Mouse (Mus musculus): ENCODE data around the gene Grm3. TPM values are rescaled to one million over a fixed set of nuclear protein-coding genes. Genes with fewer than 3 reads are reported as not detected.

Gene Grm3
- polyA plus RNA-seq, 1 experiment from 2014 or later = 34.5 TPM

- Histone ChIP-seq H3K4me2 (ENCODE audit: low read length) (no peak overlapping the region), H3K27ac (ENCODE audit: low read length) (no peak overlapping the region), H3K4me1 (replicated peaks; ENCODE audit: control insufficient read depth, insufficient read depth, low read length) (no peaks in the 10 kb centered on the region), H3K27me3 (replicated peaks; ENCODE audit: control insufficient read depth, insufficient read depth, low read length) (no peaks in the 10 kb centered on the region), H3K4me3 (replicated peaks; ENCODE audit: low read length) (no peak overlapping the region), H3K9ac (replicated peaks; ENCODE audit: low read depth, low read length) (no peak overlapping the region), H3K36me3 (ENCODE audit: control insufficient read depth, insufficient read depth) (no peaks in the 10 kb centered on the region), H3K9me3 (ENCODE audit: control insufficient read depth, low read length) (peaks cover 5% of the 10 kb centered on the region)
- ATAC-seq = peak; percentile 59
- WGBS = 91% methylated on average over 2 of the region's 2 CpGs
Observed at GRCm38 (mm10) chr5:9638612-9639011, 86.4 kb downstream of the Grm3 start.

GRCm38 (mm10) chr5:9627220-9627619 lies 97.8 kb downstream of the Grm3 start:
- Histone ChIP-seq H3K27me3 (replicated peaks; ENCODE audit: control insufficient read depth, insufficient read depth, low read length) (no peaks in the 10 kb centered on the region), H3K4me2 (ENCODE audit: low read length) (no peak overlapping the region)

GRCm38 (mm10) chr5:9624396-9624795 lies 100.6 kb downstream of the Grm3 start:
- Histone ChIP-seq H3K4me2 (ENCODE audit: low read length) (no peak overlapping the region), H3K36me3 (ENCODE audit: control insufficient read depth, insufficient read depth) (no peaks in the 10 kb centered on the region), H3K4me1 (replicated peaks; ENCODE audit: control insufficient read depth, insufficient read depth, low read length) (peaks cover 4% of the 10 kb centered on the region), H3K4me3 (replicated peaks; ENCODE audit: low read length) (no peak overlapping the region), H3K27ac (ENCODE audit: low read length) (no peak overlapping the region), H3K9me3 (ENCODE audit: control insufficient read depth, low read length) (no peaks in the 10 kb centered on the region), H3K27me3 (replicated peaks; ENCODE audit: control insufficient read depth, insufficient read depth, low read length) (no peaks in the 10 kb centered on the region), H3K9ac (replicated peaks; ENCODE audit: low read depth, low read length) (no peak overlapping the region)
- WGBS = 68% methylated on average over 4 of the region's 4 CpGs
- ATAC-seq = no peak

More at GRCm38 (mm10) chr5:9627220-9627619, 97.8 kb downstream of the Grm3 start:
- Histone ChIP-seq H3K9ac (replicated peaks; ENCODE audit: low read depth, low read length) (no peak overlapping the region), H3K9me3 (ENCODE audit: control insufficient read depth, low read length) (no peaks in the 10 kb centered on the region), H3K4me1 (replicated peaks; ENCODE audit: control insufficient read depth, insufficient read depth, low read length) (peaks cover 4% of the 10 kb centered on the region), H3K36me3 (ENCODE audit: control insufficient read depth, insufficient read depth) (no peaks in the 10 kb centered on the region), H3K4me3 (replicated peaks; ENCODE audit: low read length) (no peak overlapping the region), H3K27ac (ENCODE audit: low read length) (no peak overlapping the region)
- ATAC-seq = no peak
- WGBS = 43% methylated on average over 2 of the region's 2 CpGs

DNA sequence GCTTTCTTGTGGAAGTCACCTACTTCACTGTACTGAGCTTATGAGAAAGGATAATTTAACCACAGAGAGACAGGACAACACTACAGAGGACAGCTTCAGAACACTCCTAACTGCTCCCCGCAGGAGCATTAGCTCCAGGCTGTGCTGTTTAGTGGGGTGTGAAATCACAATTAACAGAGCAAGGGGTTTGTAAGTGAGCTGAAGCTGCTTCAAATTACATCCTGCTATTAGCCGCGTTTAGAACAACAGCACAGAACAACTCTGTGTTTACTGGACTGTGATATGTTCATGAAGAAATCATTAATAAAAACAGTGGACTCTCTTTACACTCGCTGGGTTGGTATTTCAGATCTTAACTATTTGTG lies 101.9 kb downstream of the Grm3 start:
- H3K27ac ChIP-seq (ENCODE audit: low read length) = no peak overlapping the region
- H3K4me1 ChIP-seq (replicated peaks; ENCODE audit: control insufficient read depth, insufficient read depth, low read length) = peaks cover 4% of the 10 kb centered on the region
- no peaks in the 10 kb centered on the region for H3K36me3 ChIP-seq (ENCODE audit: control insufficient read depth, insufficient read depth)

DNA sequence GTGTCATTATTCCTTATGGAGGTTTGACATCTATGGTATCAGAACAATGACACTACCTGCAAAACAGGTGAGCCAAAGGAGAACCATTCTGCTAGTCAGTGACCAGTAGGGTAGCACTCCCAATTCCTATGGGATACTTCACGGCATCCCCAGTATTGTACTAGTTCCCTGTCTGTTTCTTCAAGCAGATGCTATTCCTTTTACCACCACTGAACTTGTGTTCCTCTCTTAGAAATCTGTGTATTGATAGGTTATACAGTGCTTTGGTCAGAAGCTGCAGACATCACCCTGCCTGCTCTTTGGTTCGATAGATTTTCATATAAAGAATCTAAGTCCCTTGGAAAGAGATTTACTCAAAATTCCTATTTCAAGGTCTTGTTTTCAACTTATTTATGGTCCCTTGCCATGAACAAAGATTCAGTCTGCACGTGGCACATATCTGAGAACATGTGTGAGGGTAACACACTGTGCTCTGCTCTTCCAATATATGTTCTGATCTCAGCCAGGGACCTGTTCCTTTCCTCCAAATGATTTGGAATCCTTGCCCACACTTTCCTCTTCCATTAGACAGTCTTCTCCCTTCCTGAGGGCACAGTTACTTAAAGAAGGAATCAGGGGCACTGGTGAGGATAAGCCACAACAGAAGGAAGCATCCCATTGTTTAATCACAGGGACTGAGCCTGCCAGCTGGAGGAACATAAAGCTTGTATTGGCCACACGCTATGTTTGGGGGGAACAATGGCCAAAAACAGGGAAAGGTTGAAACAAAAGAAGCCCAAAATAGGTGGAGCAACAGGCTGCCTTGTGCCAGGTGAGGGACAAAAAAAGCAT lies 102.5 kb downstream of the Grm3 start:
- Histone ChIP-seq H3K9ac (replicated peaks; ENCODE audit: low read depth, low read length) (no peak overlapping the region), H3K9me3 (ENCODE audit: control insufficient read depth, low read length) (no peaks in the 10 kb centered on the region), H3K4me3 (replicated peaks; ENCODE audit: low read length) (no peak overlapping the region), H3K36me3 (ENCODE audit: control insufficient read depth, insufficient read depth) (no peaks in the 10 kb centered on the region), H3K27ac (ENCODE audit: low read length) (no peak overlapping the region), H3K4me1 (replicated peaks; ENCODE audit: control insufficient read depth, insufficient read depth, low read length) (peaks cover 4% of the 10 kb centered on the region), H3K4me2 (ENCODE audit: low read length) (no peak overlapping the region), H3K27me3 (replicated peaks; ENCODE audit: control insufficient read depth, insufficient read depth, low read length) (no peaks in the 10 kb centered on the region)
- 38% methylated on average over 4 of the region's 4 CpGs for WGBS
- ATAC-seq = peak; percentile 64

More for the DNA sequence above, 101.9 kb downstream of the Grm3 start:
- H3K9ac ChIP-seq (replicated peaks; ENCODE audit: low read depth, low read length) = no peak overlapping the region
- WGBS = 3% methylated on average over 4 of the region's 4 CpGs
- peak; percentile 84 for ATAC-seq
- no peak overlapping the region for H3K4me3 ChIP-seq (replicated peaks; ENCODE audit: low read length)
- H3K27me3 ChIP-seq (replicated peaks; ENCODE audit: control insufficient read depth, insufficient read depth, low read length) = no peaks in the 10 kb centered on the region
- no peaks in the 10 kb centered on the region for H3K9me3 ChIP-seq (ENCODE audit: control insufficient read depth, low read length)
- H3K4me2 ChIP-seq (ENCODE audit: low read length) = no peak overlapping the region

- WGBS = 96% methylated on average over 3 of the region's 3 CpGs
- Histone ChIP-seq H3K4me3 (replicated peaks; ENCODE audit: low read length) (no peak overlapping the region), H3K4me1 (replicated peaks; ENCODE audit: control insufficient read depth, insufficient read depth, low read length) (peaks cover 4% of the 10 kb centered on the region), H3K27me3 (replicated peaks; ENCODE audit: control insufficient read depth, insufficient read depth, low read length) (no peaks in the 10 kb centered on the region), H3K9ac (replicated peaks; ENCODE audit: low read depth, low read length) (no peak overlapping the region), H3K4me2 (ENCODE audit: low read length) (no peak overlapping the region), H3K9me3 (ENCODE audit: control insufficient read depth, low read length) (no peaks in the 10 kb centered on the region), H3K36me3 (ENCODE audit: control insufficient read depth, insufficient read depth) (no peaks in the 10 kb centered on the region), H3K27ac (ENCODE audit: low read length) (no peak overlapping the region)
- ATAC-seq = no peak
Observed at GRCm38 (mm10) chr5:9621417-9622067, 103.4 kb downstream of the Grm3 start.

GRCm38 (mm10) chr5:9579021-9579420 lies 145.9 kb downstream of the Grm3 start:
- Histone ChIP-seq H3K27ac (ENCODE audit: low read length) (no peak overlapping the region), H3K9me3 (ENCODE audit: control insufficient read depth, low read length) (no peaks in the 10 kb centered on the region), H3K4me2 (ENCODE audit: low read length) (no peak overlapping the region), H3K9ac (replicated peaks; ENCODE audit: low read depth, low read length) (no peak overlapping the region), H3K4me3 (replicated peaks; ENCODE audit: low read length) (no peak overlapping the region), H3K36me3 (ENCODE audit: control insufficient read depth, insufficient read depth) (no peaks in the 10 kb centered on the region), H3K27me3 (replicated peaks; ENCODE audit: control insufficient read depth, insufficient read depth, low read length) (no peaks in the 10 kb centered on the region), H3K4me1 (replicated peaks; ENCODE audit: control insufficient read depth, insufficient read depth, low read length) (no peaks in the 10 kb centered on the region)
- no peak for ATAC-seq
- WGBS = 83% methylated on average over 2 of the region's 2 CpGs

DNA sequence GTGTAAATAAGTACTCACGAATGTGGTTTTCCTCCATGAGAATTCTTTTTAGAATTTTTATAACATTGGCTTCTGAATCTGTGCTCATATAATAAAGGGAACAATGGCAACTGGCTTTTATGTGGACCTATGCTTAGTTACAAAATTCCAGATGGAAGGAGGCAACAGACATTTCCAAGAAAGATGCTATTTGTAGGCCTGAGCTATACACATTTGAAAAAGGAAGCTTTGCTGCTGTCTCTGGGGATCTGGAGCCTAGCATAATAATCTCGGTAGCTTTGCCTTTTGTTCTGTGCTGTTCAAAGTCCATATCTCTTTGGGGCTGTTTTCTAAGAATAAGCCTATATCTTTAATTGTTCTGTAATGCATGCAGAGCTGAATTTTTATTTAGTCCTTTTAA lies 146.4 kb downstream of the Grm3 start:
- no peak for ATAC-seq
- Histone ChIP-seq H3K27ac (ENCODE audit: low read length) (no peak overlapping the region), H3K27me3 (replicated peaks; ENCODE audit: control insufficient read depth, insufficient read depth, low read length) (no peaks in the 10 kb centered on the region), H3K9me3 (ENCODE audit: control insufficient read depth, low read length) (no peaks in the 10 kb centered on the region), H3K36me3 (ENCODE audit: control insufficient read depth, insufficient read depth) (no peaks in the 10 kb centered on the region), H3K4me1 (replicated peaks; ENCODE audit: control insufficient read depth, insufficient read depth, low read length) (no peaks in the 10 kb centered on the region), H3K4me2 (ENCODE audit: low read length) (no peak overlapping the region), H3K4me3 (replicated peaks; ENCODE audit: low read length) (no peak overlapping the region), H3K9ac (replicated peaks; ENCODE audit: low read depth, low read length) (no peak overlapping the region)
- WGBS = 61% methylated on average over 2 of the region's 2 CpGs

DNA sequence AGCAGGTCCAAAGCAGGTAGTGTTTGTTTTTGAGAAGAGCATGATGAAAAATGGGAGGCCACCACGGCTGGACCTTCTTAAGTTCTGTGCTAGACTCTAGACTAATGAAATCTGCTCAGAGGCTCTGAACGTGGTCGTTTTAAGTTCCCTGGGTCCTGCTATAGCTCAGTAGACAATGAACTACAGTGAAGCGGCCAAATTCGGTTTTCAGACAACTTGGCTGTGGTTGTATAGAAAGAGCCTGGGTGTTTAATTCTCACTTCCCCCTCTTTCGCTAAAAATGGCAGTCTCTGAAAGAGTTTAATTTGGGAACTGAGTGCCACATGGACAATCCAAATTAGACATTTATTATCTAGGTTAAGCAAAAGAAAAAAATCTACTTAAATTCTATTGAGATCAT lies 154.0 kb downstream of the Grm3 start:
- no peaks in the 10 kb centered on the region for H3K36me3 ChIP-seq (ENCODE audit: control insufficient read depth, insufficient read depth)
- ATAC-seq = peak; percentile 77
- H3K9me3 ChIP-seq (ENCODE audit: control insufficient read depth, low read length) = no peaks in the 10 kb centered on the region
- no peak overlapping the region for H3K4me3 ChIP-seq (replicated peaks; ENCODE audit: low read length)
- no peak overlapping the region for H3K4me2 ChIP-seq (ENCODE audit: low read length)
- no peaks in the 10 kb centered on the region for H3K4me1 ChIP-seq (replicated peaks; ENCODE audit: control insufficient read depth, insufficient read depth, low read length)
- no peaks in the 10 kb centered on the region for H3K27me3 ChIP-seq (replicated peaks; ENCODE audit: control insufficient read depth, insufficient read depth, low read length)
- 46% methylated on average over 6 of the region's 6 CpGs for WGBS
- H3K9ac ChIP-seq (replicated peaks; ENCODE audit: low read depth, low read length) = no peak overlapping the region
- H3K27ac ChIP-seq (ENCODE audit: low read length) = no peak overlapping the region

All from forebrain, embryonic 16.5 days (tissue).